Mouse (Mus musculus) midbrain, postnatal 0 days (tissue): ENCODE measurements around the gene Daam2. TPM values are rescaled to one million over a fixed set of nuclear protein-coding genes. Genes with fewer than 3 reads are reported as not detected.

Source experiments
- ATAC-seq: fragments of 200-750 bp; cut with Nextera tagmentation; 2 replicates; pipeline ENCODE4 v1.8.0; 2017; ENCODE audit warnings: moderate number of reproducible peaks, mild to moderate bottlenecking, moderate TSS enrichment, moderate library complexity; ENCODE audit not compliant: low FRiP score
- DNase-seq: peaks from one replicate; pipeline ENCODE4 v3.0.0-alpha.2; 2015; ENCODE audit warnings: low spot score
- H3K27ac ChIP-seq: fragments of 300-500 bp; sonication (generic); 2 replicates; pipeline ENCODE4 v1.5.1; 2014; ENCODE audit warnings: low read depth, mild to moderate bottlenecking, low read length, mixed read lengths
- H3K27me3 ChIP-seq: fragments of 300-500 bp; sonication (generic); 2 replicates; pipeline ENCODE4 v1.6.1; 2014; ENCODE audit warnings: low read length, control low read depth, mixed read lengths; ENCODE audit not compliant: insufficient read depth
- H3K36me3 ChIP-seq: fragments of 300-500 bp; sonication (generic); 2 replicates; pipeline ENCODE4 v1.6.1; 2014; ENCODE audit warnings: low read length, control low read depth, mixed read lengths; ENCODE audit not compliant: insufficient read depth
- H3K4me1 ChIP-seq: fragments of 300-500 bp; sonication (generic); 2 replicates; pipeline ENCODE4 v1.6.1; 2014; ENCODE audit warnings: mild to moderate bottlenecking, control low read depth, antibody characterized with exemption, low read length, mixed read lengths; ENCODE audit not compliant: insufficient read depth
- H3K4me2 ChIP-seq: fragments of 300-500 bp; sonication (generic); 2 replicates; pipeline ENCODE4 v1.6.1; 2014; ENCODE audit warnings: low read depth, mild to moderate bottlenecking, low read length, mixed read lengths; ENCODE audit not compliant: poor library complexity, severe bottlenecking
- H3K4me3 ChIP-seq: fragments of 300-500 bp; sonication (generic); 2 replicates; pipeline ENCODE4 v1.5.1; 2014; ENCODE audit warnings: low read depth, mild to moderate bottlenecking, low read length, moderate library complexity
- H3K9ac ChIP-seq: fragments of 300-500 bp; sonication (generic); replicated peaks from 2 replicates; pipeline ENCODE4 v1.6.1; 2014; ENCODE audit warnings: mild to moderate bottlenecking, low read length, moderate library complexity, mixed read lengths; ENCODE audit not compliant: poor library complexity, severe bottlenecking
- H3K9me3 ChIP-seq: fragments of 300-500 bp; sonication (generic); 2 replicates; pipeline ENCODE4 v1.6.1; 2016; ENCODE audit warnings: low read length, control low read depth
- CTCF ChIP-seq: IDR thresholded peaks from 2 replicates; pipeline ENCODE4 v1.5.1; 2016; ENCODE audit warnings: antibody characterized with exemption, mild to moderate bottlenecking
- WGBS: fragments of 180-500 bp; shearing (Covaris S2); extraction: QIAGEN DNeasy Blood & Tissue Kit; methylation state at CpG from one replicate; pipeline ENCODE4 v1.1.7; 2014; 5-methylcytosine and 5-hydroxymethylcytosine counted together
- polyA plus RNA-seq: library from polyadenylated mRNA; unstranded; fragments of >200 nt; fragmentation: Nextera tagmentation; extraction: Ambion mirVana; gene quantifications from 2 replicates; pipeline ENCODE4 v1.2.1, GENCODE M21; 2015
- total RNA-seq: library from RNA; depleted of rRNA; stranded (reverse); fragments of >200 nt; gene quantifications from 2 replicates; pipeline ENCODE4 v1.2.3, GENCODE M21; 2014

Daam2 gene
- total and polyA plus RNA-seq, 2 experiments from 2014 or later, result 1.7 to 12.5 TPM

DNA sequence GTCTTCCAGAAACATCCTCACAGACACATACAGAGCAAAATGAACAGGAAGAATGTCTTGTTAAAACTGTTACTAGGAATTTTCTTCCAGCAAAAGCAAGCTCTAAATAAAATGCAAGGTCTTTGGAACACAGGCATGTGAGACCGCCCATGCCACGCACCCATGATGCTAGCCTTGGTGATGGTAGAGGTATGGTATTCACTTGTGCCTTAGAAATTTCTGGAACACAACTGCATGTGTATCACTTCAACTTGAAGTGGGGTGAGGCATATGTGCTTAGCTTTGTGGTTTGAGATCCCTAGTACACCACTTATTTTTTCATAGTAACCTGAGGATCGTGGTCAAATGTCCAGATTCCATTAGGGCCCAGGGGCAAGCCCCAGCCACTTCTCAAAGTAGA lies 13.2 kb upstream of the Daam2 start:
- ATAC-seq, result no peak
- WGBS, result 95% methylated on average over 3 of the region's 3 CpGs
- H3K36me3 ChIP-seq, result no peaks in the 10 kb centered on the region

DNA sequence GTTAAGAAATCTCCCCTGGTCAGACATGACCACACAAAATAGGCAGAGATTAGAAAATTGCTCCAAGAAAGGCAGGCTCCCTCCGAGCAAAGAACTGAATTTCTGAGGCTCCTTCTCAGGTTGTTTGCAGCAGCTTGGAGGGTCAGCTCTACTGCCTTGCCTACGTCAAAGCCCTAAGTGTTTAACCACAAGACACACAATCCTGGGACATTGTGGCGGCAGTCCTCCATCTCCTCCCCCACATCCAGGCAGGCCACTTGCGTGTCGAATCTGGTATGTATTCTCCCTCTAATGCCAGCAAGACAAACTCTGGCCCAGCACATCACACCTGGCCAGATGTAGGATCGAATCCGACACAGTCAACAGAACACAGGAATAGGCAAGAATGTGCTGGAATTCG lies 4.6 kb upstream of the Daam2 start:
- Histone ChIP-seq H3K4me2 (no peak overlapping the region), H3K4me1 (peaks cover 5% of the 10 kb centered on the region; the same call in 1 of the 2 replicates), H3K27me3 (peaks cover 7% of the 10 kb centered on the region; the same call in 1 of the 2 replicates), H3K4me3 (no peak overlapping the region), H3K27ac (no peak overlapping the region), H3K36me3 (no peaks in the 10 kb centered on the region), H3K9ac (no peak overlapping the region), H3K9me3 (no peaks in the 10 kb centered on the region)
- TF ChIP-seq CTCF, result no peak
- DNase-seq, result no peak
- ATAC-seq, result no peak
- WGBS, result 81% methylated on average over 8 of the region's 8 CpGs

More for the DNA sequence above, 13.2 kb upstream of the Daam2 start:
- no peaks in the 10 kb centered on the region for H3K4me1 ChIP-seq
- H3K9ac ChIP-seq, result no peak overlapping the region
- TF ChIP-seq CTCF, result no peak
- no peaks in the 10 kb centered on the region for H3K27me3 ChIP-seq
- no peaks in the 10 kb centered on the region for H3K9me3 ChIP-seq
- no peak overlapping the region for H3K4me2 ChIP-seq
- no peak for DNase-seq
- no peak overlapping the region for H3K4me3 ChIP-seq
- no peak overlapping the region for H3K27ac ChIP-seq

DNA sequence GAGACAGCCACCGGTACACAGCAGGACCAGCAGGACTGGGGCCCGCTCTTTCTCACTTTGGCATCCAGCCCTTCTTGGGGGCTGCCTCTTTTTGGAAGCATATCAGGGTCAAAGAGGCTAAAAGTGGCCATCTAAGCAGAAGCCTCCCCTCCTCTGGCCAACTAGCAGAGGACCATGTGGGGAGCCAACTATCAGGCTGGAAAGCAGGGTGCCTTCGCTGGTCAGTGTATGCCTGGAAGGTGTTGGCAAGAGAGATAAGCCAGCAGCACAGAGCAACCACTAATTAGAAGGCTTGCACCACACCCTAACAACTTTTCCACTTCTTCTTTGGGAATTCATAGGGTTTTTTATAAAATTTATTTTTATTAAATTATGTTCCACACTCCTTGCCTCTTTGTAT lies 346 bp upstream of the Daam2 start:
- H3K27me3 ChIP-seq, result peaks cover 16% of the 10 kb centered on the region; the same call in 1 of the 2 replicates
- peaks cover 5% of the 10 kb centered on the region; the same call in 1 of the 2 replicates for H3K4me1 ChIP-seq
- no peak overlapping the region for H3K27ac ChIP-seq
- H3K4me3 ChIP-seq, result peak overlapping the region; percentile 32
- no peaks in the 10 kb centered on the region for H3K9me3 ChIP-seq
- no peak for TF ChIP-seq CTCF
- no peak overlapping the region for H3K9ac ChIP-seq
- H3K36me3 ChIP-seq, result no peaks in the 10 kb centered on the region
- no peak for ATAC-seq
- peak overlapping the region; percentile 59 for H3K4me2 ChIP-seq
- 39% methylated on average over 3 of the region's 3 CpGs for WGBS
- no peak for DNase-seq

DNA sequence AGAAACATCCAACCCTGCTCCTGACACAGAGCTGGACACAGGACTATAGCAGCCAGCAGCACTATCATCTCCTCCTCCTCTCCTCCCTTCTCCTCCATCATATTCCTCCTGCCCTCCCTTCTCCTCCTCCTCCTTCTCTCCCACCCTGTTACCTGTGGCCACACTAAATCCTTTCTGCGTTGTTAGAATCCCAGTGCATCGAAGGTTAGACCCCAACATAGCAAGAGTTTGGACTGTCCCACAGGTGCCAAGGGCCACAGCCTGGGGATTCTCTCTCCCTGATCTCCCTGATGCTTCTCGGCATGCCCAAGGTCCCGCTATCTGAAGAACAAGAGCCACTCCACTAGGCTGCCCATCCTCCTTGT lies 745 bp downstream of the Daam2 start:
- DNase-seq (no peak), ATAC-seq (no peak)
- no peaks in the 10 kb centered on the region for H3K36me3 ChIP-seq
- peaks cover 5% of the 10 kb centered on the region; the same call in 1 of the 2 replicates for H3K4me1 ChIP-seq
- WGBS, result 35% methylated on average over 4 of the region's 4 CpGs
- H3K27me3 ChIP-seq, result peaks cover 16% of the 10 kb centered on the region; the same call in 1 of the 2 replicates
- H3K27ac ChIP-seq, result no peak overlapping the region
- H3K9ac ChIP-seq, result no peak overlapping the region
- peak overlapping the region; percentile 59 for H3K4me2 ChIP-seq
- no peak for TF ChIP-seq CTCF
- H3K9me3 ChIP-seq, result no peaks in the 10 kb centered on the region
- H3K4me3 ChIP-seq, result peak overlapping the region; percentile 32

DNA sequence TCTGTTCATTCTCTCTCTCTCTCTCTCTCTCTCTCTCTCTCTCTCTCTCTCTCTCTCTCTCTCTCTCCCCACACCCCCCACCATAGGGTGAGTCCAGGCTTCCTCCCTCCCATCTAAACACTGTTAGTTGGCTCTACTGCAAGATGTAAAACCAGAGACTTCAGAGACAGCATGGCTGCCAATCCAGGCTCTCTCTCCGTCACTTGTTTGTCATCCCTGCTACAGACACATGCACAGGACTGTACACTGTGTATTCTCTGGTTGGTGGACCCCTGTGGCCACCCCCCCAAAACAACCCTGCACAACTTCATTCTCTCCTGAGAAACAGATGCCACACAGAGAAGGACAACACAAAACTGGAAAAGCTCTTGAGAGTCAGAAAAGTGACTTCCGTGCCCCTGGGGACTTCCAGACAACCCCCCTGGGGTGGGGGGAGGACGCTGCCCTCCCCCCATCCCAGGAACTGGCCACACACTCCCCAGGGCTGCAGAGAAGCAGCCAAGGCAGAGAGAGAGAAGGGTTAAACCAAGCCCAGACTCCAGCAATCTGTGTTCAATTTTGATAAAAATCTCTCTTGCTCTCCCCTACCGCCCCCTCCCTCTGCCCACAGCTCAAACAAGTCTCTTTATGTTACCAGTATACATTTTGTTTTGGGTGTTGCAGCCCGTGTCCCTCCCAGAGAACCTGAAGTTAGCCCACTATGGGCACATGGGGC lies 1.3 kb downstream of the Daam2 start:
- ATAC-seq (no peak), DNase-seq (no peak)
- H3K9me3 ChIP-seq, result no peaks in the 10 kb centered on the region
- H3K36me3 ChIP-seq, result no peaks in the 10 kb centered on the region
- peak overlapping the region; percentile 32; the same call in 1 of the 2 replicates for H3K4me3 ChIP-seq
- H3K4me1 ChIP-seq, result peaks cover 5% of the 10 kb centered on the region; the same call in 1 of the 2 replicates
- TF ChIP-seq CTCF, result no peak
- H3K27ac ChIP-seq, result no peak overlapping the region
- no peak overlapping the region for H3K9ac ChIP-seq
- peaks cover 16% of the 10 kb centered on the region; the same call in 1 of the 2 replicates for H3K27me3 ChIP-seq
- H3K4me2 ChIP-seq, result peak overlapping the region; percentile 59
- WGBS, result 42% methylated on average over 5 of the region's 5 CpGs

DNA sequence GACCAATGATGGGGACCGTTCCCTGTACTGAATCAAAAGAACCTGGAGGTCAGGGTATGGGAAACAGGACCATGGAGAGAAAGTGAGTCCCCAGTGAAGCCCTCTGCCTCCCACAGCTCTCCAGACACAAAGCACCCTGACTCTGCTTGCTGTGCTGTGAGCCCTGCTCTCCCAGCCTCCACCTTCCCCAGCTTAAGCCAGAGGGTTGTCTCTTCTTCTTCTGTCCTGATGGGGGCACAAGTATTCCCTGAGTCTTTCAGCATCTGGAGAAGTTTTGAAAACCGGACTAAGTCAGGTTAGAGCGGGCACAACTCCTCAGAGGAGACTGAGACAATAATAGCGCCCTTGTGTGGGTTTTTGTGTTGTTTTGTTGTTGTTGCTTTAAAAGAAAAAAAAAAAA lies 2.2 kb downstream of the Daam2 start:
- ATAC-seq, result no peak
- Histone ChIP-seq H3K4me3 (no peak overlapping the region), H3K27ac (no peak overlapping the region), H3K9ac (no peak overlapping the region), H3K9me3 (no peaks in the 10 kb centered on the region), H3K27me3 (peaks cover 16% of the 10 kb centered on the region; the same call in 1 of the 2 replicates), H3K4me1 (peaks cover 5% of the 10 kb centered on the region; the same call in 1 of the 2 replicates), H3K4me2 (0 out of 2 replicates have a peak overlapping the region, but pooled peaks have one; percentile 59), H3K36me3 (no peaks in the 10 kb centered on the region)
- peak; percentile 30 for TF ChIP-seq CTCF
- no peak for DNase-seq
- 67% methylated on average over 4 of the region's 4 CpGs for WGBS
